Mouse (Mus musculus): ENCODE measurements at regions not wholly inside any gene's neighbourhood (a gene's known extent, or its start where the extent isn't known, plus 50 kb on each side); places are given as distances from the start of the nearest gene placed in this dataset.
A peak's percentile ranks its signal among the peaks of the same experiment; 100 is the strongest.

DNA sequence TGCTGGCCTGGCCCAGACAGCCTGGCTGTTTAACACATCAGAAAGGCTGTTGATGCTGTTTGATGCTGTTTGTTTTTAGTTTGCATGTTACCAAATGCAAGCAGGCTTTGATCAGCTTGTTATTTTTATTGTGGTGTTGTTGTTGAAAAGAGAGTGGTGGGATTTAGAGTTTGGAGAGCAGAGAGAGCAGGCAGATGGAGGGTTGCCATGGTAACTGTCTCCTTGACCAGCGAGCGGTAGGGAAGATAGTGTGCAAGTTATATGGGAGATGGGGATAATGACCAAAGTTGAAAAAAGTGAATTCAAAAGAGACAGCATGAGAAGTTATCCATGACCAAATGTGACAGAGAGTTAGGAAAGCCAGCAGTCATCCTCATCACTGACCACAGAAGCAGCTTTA lies 83.3 kb downstream of the Cmc2 start:
- H3K4me3 ChIP-seq (ENCODE audit: low read length) = no peak overlapping the region
- H3K4me2 ChIP-seq (ENCODE audit: low read length) = no peak overlapping the region
- H3K4me1 ChIP-seq (ENCODE audit: control insufficient read depth, insufficient read depth, low read depth, low read length) = peaks cover 3% of the 10 kb centered on the region; the same call in 1 of the 2 replicates
- ATAC-seq = no peak
- H3K36me3 ChIP-seq (ENCODE audit: control insufficient read depth, insufficient read depth, low read length) = no peaks in the 10 kb centered on the region
- H3K27me3 ChIP-seq (replicated peaks; ENCODE audit: control insufficient read depth, insufficient read depth, low read length) = no peaks in the 10 kb centered on the region
- 16% methylated on average over 2 of the region's 2 CpGs for WGBS
- H3K27ac ChIP-seq (ENCODE audit: low read depth, low read length) = peak overlapping the region; percentile 16; the same call in 1 of the 2 replicates
- no peak overlapping the region for H3K9ac ChIP-seq (ENCODE audit: low read depth, low read length)
- no peaks in the 10 kb centered on the region for H3K9me3 ChIP-seq (ENCODE audit: control insufficient read depth, low read length)

DNA sequence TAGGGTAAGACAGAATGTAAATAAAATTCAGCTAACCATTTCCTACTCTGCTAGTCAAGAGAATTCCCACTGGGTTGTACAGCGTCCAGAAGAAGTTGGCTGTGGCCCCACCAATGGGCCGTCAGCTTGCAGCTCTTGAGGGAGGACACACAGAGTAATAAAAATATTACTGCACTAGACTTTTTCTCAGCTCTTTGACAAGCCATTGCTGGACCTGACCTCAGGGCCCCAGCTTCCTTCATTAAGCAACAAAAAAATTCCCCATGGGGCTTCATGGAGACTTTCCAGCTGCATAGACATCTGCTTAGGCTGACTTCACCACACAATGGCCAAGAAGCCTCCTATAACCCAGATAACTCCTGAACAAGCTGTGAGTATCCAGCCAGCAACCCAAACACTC lies 89.1 kb downstream of the Cmc2 start:
- Histone ChIP-seq H3K36me3 (ENCODE audit: control insufficient read depth, insufficient read depth, low read length) (no peaks in the 10 kb centered on the region), H3K4me3 (ENCODE audit: low read length) (no peak overlapping the region), H3K9ac (ENCODE audit: low read depth, low read length) (no peak overlapping the region), H3K4me2 (ENCODE audit: low read length) (no peak overlapping the region), H3K27me3 (replicated peaks; ENCODE audit: control insufficient read depth, insufficient read depth, low read length) (no peaks in the 10 kb centered on the region), H3K27ac (ENCODE audit: low read depth, low read length) (no peak overlapping the region), H3K4me1 (ENCODE audit: control insufficient read depth, insufficient read depth, low read depth, low read length) (no peaks in the 10 kb centered on the region), H3K9me3 (ENCODE audit: control insufficient read depth, low read length) (no peaks in the 10 kb centered on the region)
- whole genome bisulfite sequencing = 57% methylated on average over 2 of the region's 2 CpGs
- no peak for ATAC-seq

DNA sequence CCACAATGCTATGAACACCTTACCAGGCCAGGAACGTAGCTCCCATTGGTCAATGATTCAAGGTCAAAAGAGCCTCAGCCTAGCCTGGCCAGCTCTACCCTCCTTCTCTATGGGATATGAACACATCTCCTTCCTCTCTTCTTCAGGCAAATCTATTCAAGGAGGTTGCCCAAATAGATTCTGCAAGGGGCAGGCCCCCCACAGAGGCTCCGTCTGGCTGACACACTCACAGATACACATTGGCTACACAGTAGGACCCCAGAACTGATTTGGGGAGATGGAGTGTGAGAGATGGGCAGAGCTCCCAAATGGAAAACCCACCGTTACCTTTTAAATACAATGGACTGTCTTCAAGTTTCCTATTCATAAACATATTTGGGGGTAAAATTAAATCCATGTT lies 91.6 kb downstream of the Cmc2 start:
- no peaks in the 10 kb centered on the region for H3K4me1 ChIP-seq (ENCODE audit: control insufficient read depth, insufficient read depth, low read depth, low read length)
- H3K9ac ChIP-seq (ENCODE audit: low read depth, low read length) = no peak overlapping the region
- ATAC-seq = no peak
- H3K9me3 ChIP-seq (ENCODE audit: control insufficient read depth, low read length) = no peaks in the 10 kb centered on the region
- WGBS = 83% methylated on average over 3 of the region's 3 CpGs
- no peak overlapping the region for H3K4me2 ChIP-seq (ENCODE audit: low read length)
- no peaks in the 10 kb centered on the region for H3K27me3 ChIP-seq (replicated peaks; ENCODE audit: control insufficient read depth, insufficient read depth, low read length)
- no peak overlapping the region for H3K4me3 ChIP-seq (ENCODE audit: low read length)
- no peak overlapping the region for H3K27ac ChIP-seq (ENCODE audit: low read depth, low read length)
- no peaks in the 10 kb centered on the region for H3K36me3 ChIP-seq (ENCODE audit: control insufficient read depth, insufficient read depth, low read length)

DNA sequence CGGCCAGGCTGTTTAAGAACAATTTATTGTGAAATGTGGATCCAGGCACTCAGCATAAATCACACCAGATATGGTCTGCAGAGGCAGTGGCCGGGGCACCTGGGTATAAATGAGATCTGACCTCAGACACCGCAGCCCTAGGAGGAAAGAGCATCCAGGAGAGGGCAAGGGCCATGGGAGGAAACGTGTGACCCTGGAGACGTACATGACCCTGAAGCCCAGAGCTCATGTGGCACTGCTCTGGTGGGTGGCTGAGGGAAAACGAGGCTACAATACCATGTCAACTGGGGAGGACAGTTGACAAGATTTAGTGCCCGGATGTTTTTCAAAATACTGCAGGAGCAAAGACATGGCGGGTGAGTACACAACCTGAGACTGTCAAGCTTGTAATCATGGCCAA lies 93.0 kb downstream of the Cmc2 start:
- H3K4me2 ChIP-seq (ENCODE audit: low read length) = no peak overlapping the region
- no peak overlapping the region for H3K27ac ChIP-seq (ENCODE audit: low read depth, low read length)
- no peaks in the 10 kb centered on the region for H3K4me1 ChIP-seq (ENCODE audit: control insufficient read depth, insufficient read depth, low read depth, low read length)
- H3K36me3 ChIP-seq (ENCODE audit: control insufficient read depth, insufficient read depth, low read length) = no peaks in the 10 kb centered on the region
- no peaks in the 10 kb centered on the region for H3K27me3 ChIP-seq (replicated peaks; ENCODE audit: control insufficient read depth, insufficient read depth, low read length)
- H3K4me3 ChIP-seq (ENCODE audit: low read length) = no peak overlapping the region
- 68% methylated on average over 8 of the region's 8 CpGs for WGBS
- ATAC-seq = no peak
- H3K9ac ChIP-seq (ENCODE audit: low read depth, low read length) = no peak overlapping the region
- H3K9me3 ChIP-seq (ENCODE audit: control insufficient read depth, low read length) = peaks cover 2% of the 10 kb centered on the region; the same call in 1 of the 2 replicates

DNA sequence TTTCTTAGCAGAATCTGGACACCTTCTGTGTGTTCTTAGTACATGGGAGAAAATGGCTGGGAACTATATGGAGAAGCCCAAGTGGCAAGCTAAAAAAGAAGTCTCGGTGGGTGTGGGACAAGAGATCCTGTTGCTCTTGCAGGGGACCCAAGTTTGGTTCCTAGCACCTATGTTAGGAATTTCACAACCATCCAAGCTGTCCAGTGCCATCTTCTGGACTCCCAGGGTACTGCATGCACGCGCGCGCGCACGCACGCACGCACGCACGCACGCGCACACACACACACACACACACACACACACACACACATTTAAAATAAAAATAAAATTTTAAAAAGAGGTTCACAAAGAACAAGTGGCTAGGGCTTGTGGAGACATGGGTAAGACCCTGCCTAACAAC lies 94.1 kb downstream of the Cmc2 start:
- no peak for ATAC-seq
- Histone ChIP-seq H3K36me3 (ENCODE audit: control insufficient read depth, insufficient read depth, low read length) (no peaks in the 10 kb centered on the region), H3K4me2 (ENCODE audit: low read length) (no peak overlapping the region), H3K9me3 (ENCODE audit: control insufficient read depth, low read length) (peaks cover 2% of the 10 kb centered on the region; the same call in 1 of the 2 replicates), H3K4me1 (ENCODE audit: control insufficient read depth, insufficient read depth, low read depth, low read length) (no peaks in the 10 kb centered on the region), H3K27ac (ENCODE audit: low read depth, low read length) (no peak overlapping the region), H3K4me3 (ENCODE audit: low read length) (no peak overlapping the region), H3K27me3 (replicated peaks; ENCODE audit: control insufficient read depth, insufficient read depth, low read length) (no peaks in the 10 kb centered on the region), H3K9ac (ENCODE audit: low read depth, low read length) (no peak overlapping the region)
- WGBS = 98% methylated on average over 13 of the region's 13 CpGs

DNA sequence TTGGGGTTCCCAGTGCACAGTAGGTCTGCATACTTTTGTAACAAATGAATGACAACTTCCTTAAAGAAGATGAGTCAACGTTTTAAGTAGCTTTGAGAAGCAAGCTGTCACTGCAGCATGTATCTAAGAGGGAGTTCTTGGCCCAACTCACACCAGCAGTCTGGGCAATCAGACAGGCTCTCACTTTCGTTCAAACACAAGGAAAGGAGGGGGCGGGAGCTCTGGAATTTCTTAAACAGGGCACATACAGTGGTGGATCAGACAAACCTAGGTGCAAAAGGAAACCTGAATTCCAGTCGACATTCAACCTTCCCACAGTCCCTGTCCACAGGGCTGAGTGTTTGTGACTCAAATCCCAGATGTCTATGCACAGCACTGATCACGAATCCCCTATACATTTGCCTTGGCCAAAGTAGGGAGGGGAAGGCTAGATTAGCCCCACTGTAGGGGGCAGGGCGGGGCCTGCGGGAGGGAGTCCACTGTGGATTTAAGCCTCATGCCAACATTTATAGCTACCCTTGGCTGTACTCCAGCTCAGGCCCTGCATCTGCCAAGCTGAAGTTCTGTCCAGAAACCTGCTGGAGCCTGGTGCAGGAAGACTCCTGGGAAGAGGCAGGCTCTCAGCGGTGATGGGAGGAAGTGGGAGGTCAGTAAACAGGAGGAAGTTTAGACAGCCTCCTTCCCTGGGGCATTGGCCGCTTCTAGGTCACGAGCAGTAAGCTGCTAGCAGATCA lies 81.5 kb upstream of the Cdyl2 start:
- peak; percentile 63 for ATAC-seq
- H3K27ac ChIP-seq (ENCODE audit: low read depth, low read length) = no peak overlapping the region
- no peaks in the 10 kb centered on the region for H3K9me3 ChIP-seq (ENCODE audit: control insufficient read depth, low read length)
- H3K9ac ChIP-seq (ENCODE audit: low read depth, low read length) = no peak overlapping the region
- no peak overlapping the region for H3K4me2 ChIP-seq (ENCODE audit: low read length)
- H3K36me3 ChIP-seq (ENCODE audit: control insufficient read depth, insufficient read depth, low read length) = no peaks in the 10 kb centered on the region
- no peaks in the 10 kb centered on the region; the same call in 1 of the 2 replicates for H3K4me1 ChIP-seq (ENCODE audit: control insufficient read depth, insufficient read depth, low read depth, low read length)
- H3K27me3 ChIP-seq (replicated peaks; ENCODE audit: control insufficient read depth, insufficient read depth, low read length) = no peaks in the 10 kb centered on the region
- no peak overlapping the region for H3K4me3 ChIP-seq (ENCODE audit: low read length)
- WGBS = 58% methylated on average over 10 of the region's 10 CpGs

DNA sequence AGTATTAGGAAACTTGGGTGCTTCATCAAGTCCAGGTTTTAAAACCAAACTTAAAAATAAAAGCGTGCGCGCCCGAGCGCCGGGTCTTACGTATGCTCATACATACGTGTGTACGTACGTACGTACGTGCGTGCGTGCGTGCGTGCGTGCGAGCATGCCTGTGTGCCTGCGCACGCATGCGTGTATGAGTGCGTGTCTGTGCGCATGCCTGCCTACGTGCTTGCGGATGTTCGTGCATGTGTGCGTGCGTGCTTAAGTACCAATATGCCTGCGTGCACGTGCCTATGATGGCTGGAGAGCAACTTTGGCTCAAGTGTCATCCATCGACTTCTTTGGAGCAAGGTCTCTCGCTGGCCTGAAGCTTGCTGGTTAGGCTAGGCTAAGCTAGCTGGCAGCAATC lies 68.5 kb upstream of the Cdyl2 start:
- no peaks in the 10 kb centered on the region for H3K27me3 ChIP-seq (replicated peaks; ENCODE audit: control insufficient read depth, insufficient read depth, low read length)
- no peak overlapping the region for H3K9ac ChIP-seq (ENCODE audit: low read depth, low read length)
- no peak overlapping the region for H3K4me3 ChIP-seq (ENCODE audit: low read length)
- peaks cover 2% of the 10 kb centered on the region; the same call in 1 of the 2 replicates for H3K9me3 ChIP-seq (ENCODE audit: control insufficient read depth, low read length)
- H3K27ac ChIP-seq (ENCODE audit: low read depth, low read length) = no peak overlapping the region
- ATAC-seq = no peak
- H3K4me1 ChIP-seq (ENCODE audit: control insufficient read depth, insufficient read depth, low read depth, low read length) = no peaks in the 10 kb centered on the region
- WGBS = 96% methylated on average over 32 of the region's 32 CpGs
- H3K36me3 ChIP-seq (ENCODE audit: control insufficient read depth, insufficient read depth, low read length) = no peaks in the 10 kb centered on the region
- H3K4me2 ChIP-seq (ENCODE audit: low read length) = no peak overlapping the region

DNA sequence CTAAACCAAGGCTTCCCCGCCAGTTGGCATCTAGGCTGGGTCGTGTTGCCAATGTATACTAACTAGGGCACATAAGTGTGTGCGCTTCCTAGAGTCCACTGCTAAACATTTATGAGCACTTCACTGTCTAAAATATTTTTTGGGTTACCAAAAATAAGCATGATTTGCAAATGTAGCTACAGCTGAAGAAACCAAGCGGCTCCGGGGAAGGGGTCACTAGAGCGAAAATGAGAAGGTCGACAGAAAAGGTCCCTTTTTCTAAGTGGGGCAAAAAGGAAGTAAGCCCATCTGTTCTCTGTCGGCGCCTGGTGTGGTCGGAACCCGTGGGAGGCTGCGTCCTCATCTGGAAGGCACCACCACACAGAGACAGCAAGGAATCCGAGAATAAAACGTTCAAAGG lies 67.8 kb upstream of the Cdyl2 start:
- no peaks in the 10 kb centered on the region for H3K27me3 ChIP-seq (replicated peaks; ENCODE audit: control insufficient read depth, insufficient read depth, low read length)
- no peak overlapping the region for H3K4me2 ChIP-seq (ENCODE audit: low read length)
- no peaks in the 10 kb centered on the region for H3K4me1 ChIP-seq (ENCODE audit: control insufficient read depth, insufficient read depth, low read depth, low read length)
- H3K9ac ChIP-seq (ENCODE audit: low read depth, low read length) = no peak overlapping the region
- H3K9me3 ChIP-seq (ENCODE audit: control insufficient read depth, low read length) = peaks cover 2% of the 10 kb centered on the region; the same call in 1 of the 2 replicates
- no peaks in the 10 kb centered on the region for H3K36me3 ChIP-seq (ENCODE audit: control insufficient read depth, insufficient read depth, low read length)
- no peak for ATAC-seq
- H3K4me3 ChIP-seq (ENCODE audit: low read length) = no peak overlapping the region
- H3K27ac ChIP-seq (ENCODE audit: low read depth, low read length) = no peak overlapping the region
- 84% methylated on average over 14 of the region's 14 CpGs for WGBS

DNA sequence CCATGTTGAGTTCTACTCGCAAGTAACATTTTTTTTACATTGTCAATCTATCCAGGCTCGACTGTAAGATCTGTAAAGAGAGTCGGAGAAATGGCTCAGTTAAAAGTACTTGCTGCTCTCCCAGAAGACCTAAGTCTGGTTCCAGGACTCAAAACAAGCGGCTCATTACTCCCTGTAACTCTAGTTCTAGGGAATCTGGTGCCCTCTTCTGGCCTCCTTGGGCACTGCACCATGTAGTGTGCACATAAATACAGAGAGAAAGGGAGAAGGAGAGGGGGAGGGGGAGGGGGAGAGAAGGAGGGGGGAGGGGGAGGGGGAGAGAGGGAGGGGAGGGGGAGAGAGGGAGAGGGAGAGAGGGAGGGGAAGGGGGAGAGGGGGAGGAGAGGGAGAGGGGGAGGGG lies 66.2 kb upstream of the Cdyl2 start:
- 91% methylated on average over 4 of the region's 4 CpGs for WGBS
- no peak overlapping the region for H3K27ac ChIP-seq (ENCODE audit: low read depth, low read length)
- no peak overlapping the region for H3K4me3 ChIP-seq (ENCODE audit: low read length)

More for the DNA sequence above, 66.2 kb upstream of the Cdyl2 start:
- H3K9ac ChIP-seq (ENCODE audit: low read depth, low read length) = no peak overlapping the region
- no peak overlapping the region for H3K4me2 ChIP-seq (ENCODE audit: low read length)
- no peaks in the 10 kb centered on the region for H3K4me1 ChIP-seq (ENCODE audit: control insufficient read depth, insufficient read depth, low read depth, low read length)
- no peaks in the 10 kb centered on the region for H3K36me3 ChIP-seq (ENCODE audit: control insufficient read depth, insufficient read depth, low read length)
- no peaks in the 10 kb centered on the region for H3K27me3 ChIP-seq (replicated peaks; ENCODE audit: control insufficient read depth, insufficient read depth, low read length)
- ATAC-seq = no peak
- peaks cover 3% of the 10 kb centered on the region; the same call in 1 of the 2 replicates for H3K9me3 ChIP-seq (ENCODE audit: control insufficient read depth, low read length)

Data from hindbrain, embryonic 16.5 days (tissue).